Mouse (Mus musculus): ENCODE data around the gene Jak2.

- TF ChIP-seq CTCF (IDR thresholded peaks at IDR 0.05) = peak; percentile 95
- TF ChIP-seq POLR2A (IDR thresholded peaks at IDR 0.05; ENCODE audit: insufficient read depth, low read depth, low read length) = no peak
- TF ChIP-seq EP300 (IDR thresholded peaks at IDR 0.05; ENCODE audit: insufficient read depth, low read depth, low read length) = peak; percentile 86
Measured at GRCm38 (mm10) chr19:29354895-29355877, 103.6 kb downstream of the Jak2 start.
